Mouse (Mus musculus): ENCODE measurements around the gene Rhov.

The Rhov gene

GRCm38 (mm10) chr2:119237210-119237870 lies 33.7 kb downstream of the Rhov start, which contains the start of gene Spint1:
Gene Spint1 (plus strand): TSS chr2:119237362.
- DNase-seq = no peak

- no peak for DNase-seq
Measured at GRCm38 (mm10) chr2:119236682-119237209, 34.3 kb downstream of the Rhov start.

GRCm38 (mm10) chr2:119229775-119230704 lies 41.0 kb downstream of the Rhov start, which contains the start of gene Ppp1r14d:
Gene Ppp1r14d (minus strand): TSS chr2:119229906.
- no peak for DNase-seq
